Mouse (Mus musculus): ENCODE results near the gene Ly6g5b.
"Not testable (repeated sequence)": the region's sequence is repeated elsewhere in the genome, so short reads cannot be mapped to it uniquely, and the experiment has no call there.

DNA sequence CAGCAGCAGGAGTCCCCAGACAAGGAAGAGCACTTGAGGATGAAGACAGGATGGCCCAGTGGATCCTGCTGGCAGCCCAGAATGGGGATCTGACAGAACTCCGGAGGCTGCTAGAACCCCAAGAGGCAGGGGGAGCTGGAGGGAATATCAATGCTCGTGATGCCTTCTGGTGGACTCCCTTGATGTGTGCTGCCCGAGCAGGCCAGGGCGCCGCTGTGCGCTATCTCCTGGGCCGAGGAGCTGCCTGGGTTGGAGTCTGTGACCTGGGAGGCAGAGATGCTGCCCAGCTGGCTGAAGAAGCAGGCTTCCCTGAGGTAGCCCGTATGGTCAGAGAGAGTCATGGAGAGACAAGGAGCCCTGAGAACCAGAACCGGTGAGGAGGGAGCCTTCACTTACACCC, 8.1 kb upstream of the Ly6g5b start:
- TF ChIP-seq POLR2A (IDR thresholded peaks at IDR 0.05; ENCODE audit: borderline replicate concordance, control insufficient read depth, low read depth, low read length); CTCF (IDR thresholded peaks at IDR 0.05; ENCODE audit: control insufficient read depth, insufficient read depth, low read length): not testable (repeated sequence)
